Mouse (Mus musculus) stomach, postnatal 0 days (tissue): Measurements from ENCODE around the gene Ndufa6.

ENCODE experiments used
- CTCF ChIP-seq: IDR thresholded peaks from 2 replicates; pipeline ENCODE4 v1.5.1; 2016; ENCODE audit warnings: antibody characterized with exemption, low read depth, mild to moderate bottlenecking, moderate library complexity
- EP300 ChIP-seq: optimal IDR thresholded peaks from 2 replicates; pipeline ENCODE3; 2016; ENCODE audit warnings: antibody characterized with exemption

DNA sequence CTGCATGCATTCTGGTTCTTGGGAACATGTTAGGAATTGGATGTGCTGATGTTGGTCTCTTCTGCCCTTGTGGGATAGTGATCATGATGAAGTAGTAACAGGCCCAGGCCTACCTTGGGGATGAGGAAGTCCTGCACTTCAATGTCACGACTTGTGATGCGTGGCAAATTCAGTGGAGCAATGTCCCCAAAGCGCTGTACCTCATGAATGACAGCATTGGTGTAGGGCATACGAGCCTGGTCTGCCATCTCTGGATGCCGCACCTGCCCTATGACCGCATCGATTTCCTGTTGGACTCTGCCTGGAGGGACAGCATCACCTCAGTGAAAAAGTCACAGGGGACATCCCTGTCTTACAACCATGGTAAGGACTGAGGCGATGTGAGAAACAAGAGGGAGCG lies 49.5 kb upstream of the Ndufa6 start:
- no peak for TF ChIP-seq CTCF
- TF ChIP-seq EP300 = no peak
